Mouse (Mus musculus) CH12.LX (cell line): ENCODE results near the gene Maml1.

Experiments
- CTCF ChIP-seq, 2 experiments: IDR thresholded peaks in 1 of 2; conservative IDR thresholded peaks in 1 of 2; 2 replicates each; pipeline ENCODE4 v1.5.1; 2011 to 2012; ENCODE audit warnings: low read depth in 2 of 2, low read length in 2 of 2, improper control_type of control experiment in 1 of 2, inconsistent platforms in 1 of 2, mild to moderate bottlenecking in 1 of 2, moderate library complexity in 1 of 2
- MAZ ChIP-seq: IDR thresholded peaks from 2 replicates; pipeline ENCODE4 v1.6.1; 2012; ENCODE audit warnings: low read depth, mild to moderate bottlenecking, inconsistent platforms, low read length, improper control_type of control experiment, moderate library complexity
- USF1 ChIP-seq: IDR thresholded peaks from 2 replicates; pipeline ENCODE4 v1.6.1; 2014; ENCODE audit warnings: low read depth, mild to moderate bottlenecking, inconsistent platforms, low read length, improper control_type of control experiment

GRCm38 (mm10) chr11:50258310-50258709, 33.8 kb downstream of the Maml1 start:
- TF ChIP-seq CTCF (conservative IDR thresholded peaks at IDR 0.05 in 1 of 2, IDR thresholded peaks at IDR 0.05 in 1 of 2; ENCODE audit: low read depth in 2 of 2, low read length in 2 of 2) = no peak
- no peak for TF ChIP-seq MAZ
- no peak for TF ChIP-seq USF1
